Mouse (Mus musculus) limb, embryonic 14.5 days (tissue): ENCODE data around the gene Alk. TPM values are rescaled to one million over a fixed set of nuclear protein-coding genes. Genes with fewer than 3 reads are reported as not detected.

Experiments
- ATAC-seq: fragments of 200-750 bp; cut with Nextera tagmentation; 2 replicates; pipeline ENCODE4 v1.8.0; 2017; ENCODE audit warnings: low read depth, moderate number of reproducible peaks, moderate TSS enrichment; ENCODE audit not compliant: low FRiP score
- DNase-seq: peaks from one replicate; pipeline ENCODE4 v3.0.0-alpha.2; 2015; ENCODE audit warnings: low spot score
- H3K27ac ChIP-seq: fragments of 300-500 bp; sonication (generic); replicated peaks from 2 replicates; pipeline ENCODE4 v1.5.1; 2014; ENCODE audit warnings: low read depth, mild to moderate bottlenecking, low read length, moderate library complexity, mixed read lengths
- H3K27me3 ChIP-seq: fragments of 300-500 bp; sonication (generic); 2 replicates; pipeline ENCODE4 v1.6.1; 2014; ENCODE audit warnings: low read length, mixed read lengths; ENCODE audit not compliant: control insufficient read depth, insufficient read depth
- H3K36me3 ChIP-seq: fragments of 300-500 bp; sonication (generic); 2 replicates; pipeline ENCODE4 v1.6.1; 2014; ENCODE audit warnings: mild to moderate bottlenecking, low read length, moderate library complexity, mixed read lengths; ENCODE audit not compliant: control insufficient read depth, insufficient read depth
- H3K4me1 ChIP-seq: fragments of 300-500 bp; sonication (generic); 2 replicates; pipeline ENCODE4 v1.6.1; 2014; ENCODE audit warnings: antibody characterized with exemption, low read length, mixed read lengths; ENCODE audit not compliant: control insufficient read depth, insufficient read depth
- H3K4me2 ChIP-seq: fragments of 300-500 bp; sonication (generic); replicated peaks from 2 replicates; pipeline ENCODE4 v1.6.1; 2014; ENCODE audit warnings: low read depth, mild to moderate bottlenecking, low read length, moderate library complexity; ENCODE audit not compliant: severe bottlenecking
- H3K4me3 ChIP-seq: fragments of 300-500 bp; sonication (generic); replicated peaks from 2 replicates; pipeline ENCODE4 v1.5.1; 2014; ENCODE audit warnings: low read length
- H3K9ac ChIP-seq: fragments of 300-500 bp; sonication (generic); 2 replicates; pipeline ENCODE4 v1.6.1; 2014; ENCODE audit warnings: mild to moderate bottlenecking, low read depth, low read length, moderate library complexity; ENCODE audit not compliant: severe bottlenecking
- H3K9me3 ChIP-seq: fragments of 300-500 bp; sonication (generic); 2 replicates; pipeline ENCODE4 v1.6.1; 2016; ENCODE audit warnings: low read length; ENCODE audit not compliant: control insufficient read depth
- POLR2A ChIP-seq: fragments of 200-500 bp; IDR thresholded peaks from 2 replicates; pipeline ENCODE4 v1.8.0; 2012; ENCODE audit warnings: inconsistent platforms, mild to moderate bottlenecking, moderate library complexity, borderline replicate concordance; ENCODE audit not compliant: insufficient read depth, insufficient read length; ENCODE audit errors: extremely low read depth
- WGBS: fragments of 180-500 bp; shearing (Covaris S2); extraction: QIAGEN DNeasy Blood & Tissue Kit; methylation state at CpG from one replicate; pipeline ENCODE4 v1.1.7; 2014; 5-methylcytosine and 5-hydroxymethylcytosine counted together
- polyA plus RNA-seq, 2 experiments: library from polyadenylated mRNA; depleted of rRNA in 1 of 2; stranded (reverse) in 1 of 2; unstranded in 1 of 2; fragments of >200 nt; fragmentation: Nextera tagmentation in 1 of 2; extraction: Ambion mirVana in 1 of 2; gene quantifications; 2 replicates each; pipeline versions ENCODE4 v1.2.1 to v1.2.3; 2012 to 2014

The Alk gene
- polyA plus RNA-seq, 2 experiments, result 0.43 to 0.45 TPM

DNA sequence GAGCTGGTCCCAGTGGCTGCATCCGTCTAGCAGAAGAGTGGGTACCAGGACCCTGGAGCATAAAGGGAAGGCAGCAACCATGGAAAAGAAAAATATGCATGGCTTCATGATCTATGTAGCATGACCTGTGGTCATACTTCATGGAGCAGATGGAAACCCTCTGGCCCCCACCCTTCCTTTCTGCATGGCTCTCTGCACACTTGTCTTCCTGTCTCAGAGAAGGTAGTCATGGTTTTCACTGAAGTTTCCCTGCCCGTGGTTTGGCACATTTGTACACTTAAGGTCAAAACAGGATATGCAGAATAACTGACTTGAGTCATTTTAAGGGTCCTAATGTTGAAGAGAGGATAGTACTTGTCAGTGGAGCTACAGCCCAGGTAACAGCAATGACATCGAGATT, 16.8 kb downstream of the Alk start:
- no peaks in the 10 kb centered on the region for H3K9me3 ChIP-seq
- H3K9ac ChIP-seq, result no peak overlapping the region
- H3K36me3 ChIP-seq, result no peaks in the 10 kb centered on the region
- no peak for DNase-seq
- no peak overlapping the region for H3K4me2 ChIP-seq
- H3K4me1 ChIP-seq, result no peaks in the 10 kb centered on the region
- H3K27ac ChIP-seq, result no peak overlapping the region
- ATAC-seq, result no peak
- 87% methylated on average over 3 of the region's 3 CpGs for WGBS
- H3K27me3 ChIP-seq, result no peaks in the 10 kb centered on the region
- H3K4me3 ChIP-seq, result no peak overlapping the region
- TF ChIP-seq POLR2A, result no peak

DNA sequence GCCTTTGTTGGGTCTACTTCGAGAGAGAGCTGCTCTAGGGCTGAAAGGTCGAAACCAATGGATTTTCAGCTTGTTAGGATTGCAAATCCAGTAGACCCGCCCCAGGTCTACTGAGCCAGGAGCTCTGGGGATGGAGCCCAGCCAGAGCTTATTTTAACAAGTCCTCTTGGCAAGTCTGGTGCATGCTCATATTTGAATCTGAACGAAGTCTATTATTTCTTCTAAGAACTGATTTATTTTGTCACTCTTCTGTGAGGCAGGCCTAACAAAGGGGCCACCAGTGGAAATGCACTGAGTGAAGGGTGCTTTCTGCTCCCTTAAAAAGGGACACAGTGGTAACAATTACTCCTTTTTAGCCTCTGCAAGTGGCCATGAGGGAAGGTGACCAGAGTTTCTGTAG, 24.3 kb downstream of the Alk start:
- Histone ChIP-seq H3K9me3 (no peaks in the 10 kb centered on the region), H3K4me2 (no peak overlapping the region), H3K4me1 (no peaks in the 10 kb centered on the region), H3K27me3 (no peaks in the 10 kb centered on the region), H3K36me3 (no peaks in the 10 kb centered on the region), H3K27ac (no peak overlapping the region), H3K4me3 (no peak overlapping the region), H3K9ac (no peak overlapping the region)
- ATAC-seq (no peak), DNase-seq (no peak)
- 64% methylated on average over 4 of the region's 4 CpGs for WGBS
- no peak for TF ChIP-seq POLR2A

DNA sequence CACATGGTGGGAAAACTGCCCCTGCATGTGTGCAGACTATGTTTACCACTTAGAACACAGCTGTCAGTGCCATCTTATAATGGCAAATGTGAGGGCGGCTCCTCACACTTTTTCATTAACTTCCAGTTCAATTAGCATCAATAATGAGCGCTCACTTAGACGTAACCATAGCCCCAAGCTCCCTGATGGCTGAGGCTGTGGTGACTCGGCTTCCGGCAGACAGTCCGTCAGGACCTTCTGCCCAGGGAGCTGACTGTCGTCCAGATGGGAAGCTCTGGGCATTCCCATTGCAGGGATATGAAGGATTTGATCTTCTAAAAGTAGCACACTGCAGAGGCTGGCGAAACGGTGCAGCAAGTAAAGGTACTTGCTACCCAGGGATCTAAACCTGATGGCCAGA, 25.1 kb downstream of the Alk start:
- WGBS, result 89% methylated on average over 9 of the region's 9 CpGs
- Histone ChIP-seq H3K4me1 (no peaks in the 10 kb centered on the region), H3K36me3 (no peaks in the 10 kb centered on the region), H3K27me3 (no peaks in the 10 kb centered on the region), H3K9me3 (no peaks in the 10 kb centered on the region), H3K4me3 (no peak overlapping the region), H3K27ac (no peak overlapping the region), H3K4me2 (no peak overlapping the region), H3K9ac (no peak overlapping the region)
- DNase-seq (no peak), ATAC-seq (no peak)
- TF ChIP-seq POLR2A, result no peak

DNA sequence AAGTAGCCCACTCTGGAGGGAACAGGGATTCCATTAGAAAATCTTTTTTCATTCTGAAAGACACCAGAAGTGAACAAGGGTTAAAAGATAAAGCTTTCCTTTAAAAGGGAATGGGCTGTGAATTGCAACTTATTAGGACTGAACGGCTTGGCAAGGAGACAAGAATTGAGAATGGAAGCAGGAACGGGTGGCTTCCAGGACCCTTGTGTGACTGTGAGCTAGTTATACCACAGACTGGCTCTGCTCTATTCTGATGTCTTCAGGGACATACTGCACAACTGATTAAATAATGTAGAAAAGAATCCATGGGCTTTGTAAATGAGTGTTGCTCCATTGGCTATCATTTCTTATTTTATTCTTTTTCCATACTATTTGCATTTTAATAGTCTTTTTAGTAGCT, 33.0 kb downstream of the Alk start:
- ATAC-seq, result no peak

DNA sequence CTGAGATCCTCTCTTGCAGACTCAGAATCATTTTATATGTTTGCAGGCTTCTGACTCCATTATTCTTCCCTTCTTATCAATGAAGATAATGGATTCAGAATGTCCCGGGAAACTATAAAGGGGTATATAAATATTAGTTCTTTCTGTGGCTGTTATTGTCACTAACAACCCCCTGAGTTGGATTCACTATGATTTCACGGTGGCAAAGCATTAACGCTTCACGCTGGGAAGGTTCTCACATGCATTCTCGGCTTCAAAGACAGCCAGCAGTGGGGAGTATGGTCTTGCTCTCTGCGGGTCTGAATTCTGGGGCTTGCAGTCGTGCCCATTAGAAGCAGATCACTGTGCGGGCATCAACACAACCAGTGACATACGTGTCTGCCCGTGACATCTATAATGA, 34.9 kb downstream of the Alk start:
- no peaks in the 10 kb centered on the region for H3K27me3 ChIP-seq
- no peak overlapping the region for H3K4me2 ChIP-seq
- no peak for DNase-seq
- TF ChIP-seq POLR2A, result no peak
- no peak for ATAC-seq
- WGBS, result 74% methylated on average over 10 of the region's 10 CpGs
- no peaks in the 10 kb centered on the region for H3K4me1 ChIP-seq
- H3K36me3 ChIP-seq, result no peaks in the 10 kb centered on the region
- H3K9me3 ChIP-seq, result no peaks in the 10 kb centered on the region
- H3K27ac ChIP-seq, result no peak overlapping the region
- no peak overlapping the region for H3K4me3 ChIP-seq
- no peak overlapping the region for H3K9ac ChIP-seq

More for the DNA sequence above, 33.0 kb downstream of the Alk start:
- no peak for DNase-seq
- Histone ChIP-seq H3K4me2 (no peak overlapping the region), H3K27me3 (no peaks in the 10 kb centered on the region), H3K27ac (no peak overlapping the region), H3K4me3 (no peak overlapping the region), H3K4me1 (no peaks in the 10 kb centered on the region), H3K9me3 (no peaks in the 10 kb centered on the region), H3K9ac (no peak overlapping the region), H3K36me3 (no peaks in the 10 kb centered on the region)
- no peak for TF ChIP-seq POLR2A
- 85% methylated on average over 2 of the region's 2 CpGs for WGBS

DNA sequence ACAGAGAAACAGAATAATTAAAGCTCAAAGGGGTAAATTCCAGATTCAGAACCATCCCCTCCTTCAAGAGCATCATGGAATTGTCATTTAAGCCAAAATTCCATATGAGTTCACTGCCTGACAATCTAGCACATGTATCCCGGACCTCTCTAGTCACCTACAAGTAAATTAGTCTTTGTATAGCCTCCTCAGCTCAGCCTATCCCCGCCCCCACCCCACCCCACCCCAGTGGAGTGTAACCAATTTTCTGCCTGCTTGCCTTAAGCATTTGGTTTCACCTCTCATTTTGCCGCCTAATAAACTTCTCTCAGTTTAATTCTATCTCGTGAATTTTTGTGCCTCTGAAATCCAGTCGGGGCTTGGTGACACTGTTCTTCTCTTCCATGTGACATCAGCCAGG, 41.0 kb downstream of the Alk start:
- Histone ChIP-seq H3K27me3 (no peaks in the 10 kb centered on the region), H3K9ac (no peak overlapping the region), H3K4me3 (no peak overlapping the region), H3K4me1 (no peaks in the 10 kb centered on the region), H3K27ac (no peak overlapping the region), H3K36me3 (no peaks in the 10 kb centered on the region), H3K4me2 (no peak overlapping the region), H3K9me3 (no peaks in the 10 kb centered on the region)
- 46% methylated on average over 5 of the region's 5 CpGs for WGBS
- no peak for DNase-seq
- no peak for TF ChIP-seq POLR2A
- ATAC-seq, result no peak
